Mouse (Mus musculus): ENCODE measurements around the gene Gm9999.
"Not testable (repeated sequence)": the region's sequence is repeated elsewhere in the genome, so short reads cannot be mapped to it uniquely, and the experiment has no call there.

Gm9999 gene

GRCm38 (mm10) chr7:47026899-47027298, 43.5 kb downstream of the Gm9999 start:
- DNase-seq (ENCODE audit: low spot score in 2 of 2): not testable (repeated sequence)

GRCm38 (mm10) chr7:47027520-47027919, 44.1 kb downstream of the Gm9999 start:
- DNase-seq (ENCODE audit: low spot score in 2 of 2): no peak

- no peak for DNase-seq (ENCODE audit: low spot score in 2 of 2)
Observed at GRCm38 (mm10) chr7:47030517-47031193, 47.3 kb downstream of the Gm9999 start.

GRCm38 (mm10) chr7:47031371-47031770, 48.0 kb downstream of the Gm9999 start:
- DNase-seq (ENCODE audit: low spot score in 2 of 2): no peak

GRCm38 (mm10) chr7:47034785-47035384, 51.5 kb downstream of the Gm9999 start:
- DNase-seq (ENCODE audit: low spot score in 2 of 2): no peak

- DNase-seq (ENCODE audit: low spot score in 2 of 2): no peak
Observed at GRCm38 (mm10) chr7:47035426-47035825, 52.0 kb downstream of the Gm9999 start.
